Mouse (Mus musculus) C2C12 (cell line): Measurements from ENCODE around the gene Muc4.
A peak's percentile ranks its signal among the peaks of the same experiment; 100 is the strongest.

Experiments used
- CEBPB ChIP-seq: IDR thresholded peaks from one replicate; pipeline ENCODE4 v1.6.1; 2011; ENCODE audit warnings: low read depth, mild to moderate bottlenecking, control low read depth, moderate library complexity
- CTCF ChIP-seq: IDR thresholded peaks from one replicate; pipeline ENCODE4 v1.5.1; 2011; ENCODE audit not compliant: control insufficient read depth, insufficient read depth, insufficient read length
- MAX ChIP-seq: IDR thresholded peaks from one replicate; pipeline ENCODE4 v1.6.1; 2011; ENCODE audit warnings: mild to moderate bottlenecking, control low read depth
- MYOG ChIP-seq: IDR thresholded peaks from one replicate; pipeline ENCODE4 v1.6.1; 2011; ENCODE audit not compliant: control insufficient read depth, insufficient read length; ENCODE audit errors: extremely low read depth
- USF1 ChIP-seq: IDR thresholded peaks from one replicate; pipeline ENCODE4 v1.6.1; 2011; ENCODE audit warnings: low read depth, mild to moderate bottlenecking, control low read depth, moderate library complexity

- TF ChIP-seq USF1, result no peak
- peak; percentile 75 for TF ChIP-seq CEBPB
- no peak for TF ChIP-seq CTCF
- no peak for TF ChIP-seq MAX
- TF ChIP-seq MYOG, result no peak
Observed at GRCm38 (mm10) chr16:32776676-32777075, 41.0 kb downstream of the Muc4 start.
